25 mouse cellular contexts compared by ENCODE assay signal in genomic region chr12:46066896-46067295, GRCm38 (mm10).
"Had no signal": no experiment of that assay in that cellular context is flagged by ENCODE, and none has a peak within 500 bp of the region (broad histone marks: within the 10 kb centered on the region; RNA-seq: fewer than 3 reads in every experiment).

No protein-coding gene starts in this region.

- H3K4me1 ChIP-seq: kidney, embryonic 15.5 days; limb, embryonic 10.5 days; limb, embryonic 13.5 days; liver, embryonic 12.5 days; liver, embryonic 15.5 days; lung, embryonic 15.5 days; megakaryocyte, embryonic 14.5 days; midbrain, embryonic 10.5 days; midbrain, embryonic 13.5 days; neural tube, embryonic 13.5 days had no signal

- H3K36me3 ChIP-seq: kidney, embryonic 15.5 days; limb, embryonic 10.5 days; limb, embryonic 13.5 days; liver, embryonic 12.5 days; liver, embryonic 15.5 days; lung, embryonic 15.5 days; midbrain, embryonic 10.5 days; midbrain, embryonic 13.5 days; neural tube, embryonic 13.5 days had no signal

- H3K9ac ChIP-seq: kidney, embryonic 15.5 days; limb, embryonic 13.5 days; liver, embryonic 12.5 days; liver, embryonic 15.5 days; lung, embryonic 15.5 days; midbrain, embryonic 13.5 days; neural tube, embryonic 13.5 days had no signal

- ATAC-seq: liver, embryonic 12.5 days; midbrain, embryonic 13.5 days; midbrain, embryonic 16.5 days had no signal

- H3K9me3 ChIP-seq: kidney, embryonic 15.5 days; limb, embryonic 10.5 days; limb, embryonic 13.5 days; liver, embryonic 12.5 days; liver, embryonic 15.5 days; lung, embryonic 15.5 days; midbrain, embryonic 10.5 days; midbrain, embryonic 13.5 days; neural tube, embryonic 13.5 days had no signal

- H3K4me2 ChIP-seq: kidney, embryonic 15.5 days; limb, embryonic 13.5 days; liver, embryonic 12.5 days; liver, embryonic 15.5 days; lung, embryonic 15.5 days; midbrain, embryonic 13.5 days; neural tube, embryonic 13.5 days had no signal

- H3K27me3 ChIP-seq: kidney, embryonic 15.5 days; limb, embryonic 13.5 days; liver, embryonic 12.5 days; liver, embryonic 15.5 days; lung, embryonic 15.5 days; megakaryocyte, embryonic 14.5 days; midbrain, embryonic 13.5 days; neural tube, embryonic 13.5 days had no signal

- DNase-seq: kidney, adult 2 months; kidney, postnatal 10 days; kidney, postnatal 36 days; layer of hippocampus, postnatal 36 days; liver; lung, adult 18-20 months; lung, postnatal 10 days; lung, postnatal 36 days; retina, postnatal 1 day; right cerebral cortex, postnatal 25 days; thymus, adult 2 months; thymus, postnatal 14 days; thymus, postnatal 4 days had no signal

- H3K27ac ChIP-seq: kidney, embryonic 15.5 days; limb, embryonic 10.5 days; limb, embryonic 13.5 days; liver, embryonic 12.5 days; liver, embryonic 15.5 days; lung, embryonic 15.5 days; midbrain, embryonic 10.5 days; midbrain, embryonic 13.5 days; neural tube, embryonic 13.5 days had no signal

- H3K4me3 ChIP-seq: kidney, embryonic 15.5 days; limb, embryonic 10.5 days; limb, embryonic 13.5 days; liver, embryonic 12.5 days; liver, embryonic 15.5 days; lung, embryonic 15.5 days; megakaryocyte, embryonic 14.5 days; midbrain, embryonic 10.5 days; midbrain, embryonic 13.5 days; myocyte; neural tube, embryonic 13.5 days had no signal
